Mouse (Mus musculus): ENCODE results near the gene Ncf4.
"Not testable (repeated sequence)": the region's sequence is repeated elsewhere in the genome, so short reads cannot be mapped to it uniquely, and the experiment has no call there.

Gene Ncf4

GRCm38 (mm10) chr15:78254751-78255150 is 10.2 kb downstream of the Ncf4 start:
- DNase-seq = no peak

DNA sequence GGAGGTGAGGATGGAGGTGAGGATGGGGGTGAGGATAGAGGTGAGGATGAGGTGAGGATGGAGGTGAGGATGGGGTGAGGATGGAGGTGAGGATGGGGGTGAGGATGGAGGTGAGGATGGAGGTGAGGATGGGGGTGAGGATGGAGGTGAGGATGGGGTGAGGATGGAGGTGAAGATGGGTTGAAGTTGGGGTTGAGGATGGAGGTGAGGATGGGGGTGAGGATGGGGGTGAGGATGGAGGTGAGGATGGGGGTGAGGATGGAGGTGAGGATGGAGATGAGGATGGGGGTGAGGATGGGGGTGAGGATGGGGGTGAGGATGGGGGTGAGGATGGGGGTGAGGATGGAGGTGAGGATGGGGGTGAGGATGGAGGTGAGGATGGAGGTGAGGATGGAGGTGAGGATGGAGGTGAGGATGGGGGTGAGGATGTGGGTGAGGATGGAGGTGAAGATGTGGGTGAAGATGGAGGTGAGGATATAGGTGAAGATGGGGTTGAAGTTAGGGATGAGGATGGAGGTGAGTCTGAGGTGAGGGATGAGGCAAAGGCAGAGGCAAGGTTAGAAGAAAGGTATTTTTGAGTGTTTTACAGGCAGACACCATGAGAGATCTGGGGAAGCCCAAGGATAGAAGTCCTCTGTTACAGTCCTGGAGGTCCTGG is 12.1 kb downstream of the Ncf4 start:
- DNase-seq = not testable (repeated sequence)

DNA sequence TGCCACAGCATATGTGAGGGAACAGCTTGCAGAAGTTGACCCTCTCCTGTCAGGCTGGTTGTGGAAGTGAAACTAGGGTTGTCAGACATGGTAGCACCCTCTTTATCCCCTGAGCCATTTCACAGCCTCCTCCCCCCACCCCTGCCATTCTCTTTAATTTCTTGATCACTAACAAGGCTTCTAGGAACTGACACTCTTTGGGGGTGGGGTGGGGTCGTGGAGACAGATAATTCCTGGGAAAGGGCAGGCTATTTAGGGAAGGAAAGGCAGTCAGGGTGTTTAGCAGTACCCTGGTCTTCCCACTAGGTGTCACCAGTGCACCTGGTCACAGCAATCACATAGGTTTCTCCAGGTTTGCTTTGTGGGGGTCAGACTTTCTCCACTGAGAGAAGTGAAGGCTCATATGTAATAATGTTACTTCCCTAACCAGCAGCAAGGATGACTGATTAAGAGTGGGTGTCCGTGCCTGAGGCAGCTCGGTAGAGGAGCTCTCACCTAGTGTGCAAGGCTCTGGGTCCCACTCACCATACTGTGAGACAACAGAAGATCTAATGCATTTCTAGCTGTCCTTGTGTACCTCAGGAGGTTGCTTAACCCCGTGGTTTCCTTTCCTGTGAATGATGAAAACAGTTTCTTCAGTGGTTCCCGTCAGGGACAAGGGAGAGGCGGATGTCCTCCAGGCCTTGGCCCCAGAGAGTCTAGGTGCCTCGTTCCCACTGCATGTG is 12.9 kb downstream of the Ncf4 start:
- DNase-seq = peak; percentile 24 to 33

DNA sequence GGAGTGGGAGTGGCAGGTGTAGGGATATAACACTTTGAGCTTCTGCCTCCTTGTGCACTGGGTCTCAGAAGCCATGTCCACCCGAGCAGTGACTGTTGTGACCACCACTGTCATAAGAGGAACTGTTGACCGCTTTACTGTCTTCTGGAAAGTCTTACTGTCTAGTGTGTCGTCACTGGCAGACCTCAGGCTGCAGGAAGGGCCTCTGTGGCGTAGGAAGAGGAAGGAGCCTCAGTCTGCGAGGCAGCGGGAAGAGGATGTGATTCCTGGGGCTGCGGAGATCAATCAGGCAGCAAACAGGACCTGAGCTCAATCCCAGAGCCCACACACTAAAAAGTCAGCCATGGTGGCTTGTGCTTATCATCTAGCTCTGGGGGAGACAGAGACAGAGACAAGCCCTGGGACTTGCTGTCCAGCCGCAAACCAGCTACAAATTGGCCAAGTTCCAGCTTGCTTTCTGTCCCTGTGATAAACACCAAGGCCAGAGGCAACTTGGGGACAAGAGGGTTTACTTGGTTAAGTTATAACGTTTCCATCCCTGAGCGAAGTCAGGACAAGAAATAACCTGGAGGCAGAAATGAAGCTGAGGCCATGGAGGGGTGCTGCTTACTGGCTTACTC is 13.8 kb downstream of the Ncf4 start:
- no peak for DNase-seq

- DNase-seq = no peak
Measured at GRCm38 (mm10) chr15:78260668-78261333, 16.2 kb downstream of the Ncf4 start.

DNA sequence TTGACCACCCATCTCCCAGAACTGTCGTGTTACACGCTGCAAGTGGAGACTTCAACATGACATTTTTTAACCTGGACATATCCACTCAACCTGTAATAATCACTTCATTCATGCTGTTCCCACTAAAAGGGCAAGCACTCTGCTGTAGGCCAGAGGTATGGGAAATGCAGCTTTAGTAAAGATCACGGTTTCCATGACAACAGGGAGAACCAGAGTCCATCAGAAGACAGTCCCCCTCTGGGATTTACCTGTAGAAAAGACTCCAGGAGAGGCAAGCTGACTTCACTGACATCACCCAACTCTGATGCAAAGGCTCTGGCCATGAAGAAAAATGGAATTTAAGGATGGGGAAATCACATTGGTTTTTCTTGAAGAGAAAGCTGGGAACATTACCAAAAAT is 18.7 kb downstream of the Ncf4 start:
- DNase-seq = no peak

- no peak for DNase-seq
Measured at GRCm38 (mm10) chr15:78267441-78267840, 22.8 kb downstream of the Ncf4 start.

DNA sequence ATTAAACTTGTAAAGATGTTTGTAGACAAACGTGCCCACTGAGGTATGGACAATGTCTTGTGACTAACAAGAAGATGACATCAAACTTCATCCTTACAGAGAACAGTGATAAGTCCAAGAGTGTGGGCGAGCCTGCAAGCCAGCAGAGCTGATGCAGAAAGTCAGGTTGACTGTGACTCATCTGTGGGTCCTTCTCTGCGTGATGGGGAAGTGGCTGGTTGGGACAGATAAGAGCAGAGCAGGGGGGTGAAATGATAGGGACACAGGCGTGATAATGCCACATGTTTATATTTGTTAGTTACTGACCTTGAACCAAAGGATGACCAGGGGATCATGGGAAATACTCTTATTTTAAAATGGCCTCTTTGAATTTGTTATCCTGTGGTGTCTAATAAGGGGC is 23.3 kb downstream of the Ncf4 start:
- DNase-seq = no peak

GRCm38 (mm10) chr15:78271208-78271607 is 26.6 kb downstream of the Ncf4 start:
- DNase-seq = no peak

DNA sequence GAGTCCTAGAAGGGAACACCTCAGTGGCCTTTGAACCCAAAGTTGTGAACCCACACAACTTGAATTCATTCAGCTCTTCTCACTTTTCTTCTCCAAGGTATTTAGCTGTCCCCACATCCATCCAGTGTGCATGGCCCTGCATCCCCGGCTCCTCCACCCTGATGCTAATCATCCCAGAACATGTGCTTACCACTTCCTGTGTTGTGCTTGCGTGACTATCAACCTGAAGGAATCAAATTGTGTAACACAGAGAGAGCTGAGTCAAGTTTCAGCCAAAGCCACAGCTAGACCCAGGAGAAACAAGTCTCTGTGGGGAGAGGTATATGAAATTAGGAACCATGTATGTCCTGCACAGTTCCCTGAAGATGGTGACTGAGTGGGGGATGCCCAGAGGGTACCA is 33.7 kb downstream of the Ncf4 start:
- DNase-seq = no peak

DNA sequence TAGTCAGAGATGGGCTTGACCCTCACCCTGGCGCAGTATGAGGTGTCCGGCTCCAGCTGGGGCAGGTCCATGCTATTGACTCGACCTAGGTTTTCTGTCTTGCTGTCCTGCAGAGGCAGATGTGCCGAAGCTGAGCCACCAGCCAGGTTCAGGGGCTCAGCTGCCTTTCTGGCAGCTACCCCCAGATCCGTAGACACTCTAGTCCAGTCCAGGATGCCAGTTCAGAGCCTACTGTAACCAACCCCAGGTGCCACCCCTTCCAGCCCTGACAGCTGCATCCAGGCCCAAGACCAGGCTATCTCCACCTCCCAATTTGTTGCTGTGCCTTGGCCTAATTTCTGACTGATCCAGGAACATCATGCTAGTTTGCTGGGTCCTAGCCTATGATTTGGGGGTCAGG is 43.3 kb downstream of the Ncf4 start:
- no peak for DNase-seq

DNA sequence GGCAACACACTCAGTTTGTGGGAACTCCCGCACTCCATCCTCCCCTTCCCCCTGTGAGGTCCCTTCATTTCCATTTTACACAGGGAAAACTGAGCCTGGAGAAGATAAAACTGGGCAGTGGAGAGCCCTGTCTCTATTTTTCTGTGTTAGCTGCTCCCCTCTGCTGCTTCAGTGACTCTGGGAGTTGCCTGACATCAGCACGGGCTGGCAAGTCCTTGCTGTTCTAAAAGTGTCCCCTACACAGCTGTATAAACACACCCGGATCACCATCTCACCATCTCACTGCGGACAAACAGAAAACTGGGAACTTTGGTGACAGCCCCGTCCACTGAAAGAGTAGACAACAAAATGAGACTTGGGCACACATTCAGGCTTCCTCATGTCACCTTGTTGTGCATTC is 45.2 kb downstream of the Ncf4 start:
- not testable (repeated sequence) for DNase-seq

GRCm38 (mm10) chr15:78293228-78293627 is 48.6 kb downstream of the Ncf4 start:
- DNase-seq = not testable (repeated sequence)

DNA sequence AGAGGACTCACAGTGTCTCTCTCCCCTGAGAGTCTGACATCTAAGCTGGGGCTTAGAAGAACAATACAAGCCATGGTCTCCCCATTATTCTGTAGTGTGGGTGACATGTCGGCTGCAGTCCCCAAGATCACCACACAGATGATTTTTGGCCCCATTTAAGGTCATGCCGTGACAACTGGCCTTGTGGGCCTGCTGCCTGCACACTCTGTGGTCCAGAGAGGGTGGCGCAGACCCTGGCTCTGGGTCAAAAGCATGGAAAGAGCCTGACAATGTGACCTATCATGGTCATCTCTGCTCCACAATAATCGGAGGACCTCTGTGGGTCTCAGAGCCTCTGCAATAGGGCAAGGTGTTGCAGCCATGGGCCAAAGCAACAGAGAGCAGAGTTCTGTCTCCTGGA is 49.1 kb downstream of the Ncf4 start:
- DNase-seq = no peak

DNA sequence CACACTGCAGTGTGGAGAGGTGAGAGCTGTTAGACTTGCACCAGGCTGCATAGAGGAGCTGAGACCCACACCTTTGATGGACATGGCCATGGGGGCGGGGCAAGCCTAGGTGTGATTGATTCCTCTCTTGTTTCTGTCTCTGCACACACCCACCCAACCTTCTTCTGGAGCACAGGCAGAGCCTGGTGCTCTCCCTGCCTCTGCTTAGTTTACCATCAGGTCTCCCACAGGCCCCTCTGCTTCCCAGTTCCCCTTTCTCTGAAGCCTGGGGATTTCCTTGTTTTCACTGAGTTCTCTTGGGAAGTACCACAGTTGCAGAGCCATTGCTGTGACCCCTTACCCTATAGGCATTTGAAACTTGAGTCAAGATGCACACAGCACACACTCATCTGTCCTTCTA is 54.0 kb downstream of the Ncf4 start:
- DNase-seq = no peak

DNA sequence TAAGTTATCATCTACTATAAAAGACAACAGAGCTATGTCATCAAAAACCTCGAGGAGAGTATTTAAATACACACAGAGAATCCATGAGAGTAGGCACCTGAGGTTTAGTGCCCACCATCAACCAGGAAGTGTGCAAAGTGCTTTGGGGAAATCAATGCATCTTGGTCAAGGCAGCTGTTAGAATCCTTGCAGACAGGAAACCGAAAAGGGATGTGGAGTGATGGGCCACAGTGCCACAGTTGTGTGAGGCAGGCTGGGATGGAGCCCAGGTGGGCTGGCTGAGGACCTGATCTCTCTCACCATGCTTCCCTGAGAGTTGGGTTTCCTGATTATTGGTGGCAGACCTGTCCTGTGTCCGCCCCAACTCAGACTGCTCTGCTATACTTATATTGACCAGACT is 55.0 kb downstream of the Ncf4 start:
- no peak for DNase-seq

- no peak for DNase-seq
Measured at GRCm38 (mm10) chr15:78300773-78301172, 56.2 kb downstream of the Ncf4 start.

- no peak for DNase-seq
Measured at GRCm38 (mm10) chr15:78302718-78303117, 58.1 kb downstream of the Ncf4 start.

- no peak for DNase-seq
Measured at GRCm38 (mm10) chr15:78303665-78304233, 59.1 kb downstream of the Ncf4 start.

DNA sequence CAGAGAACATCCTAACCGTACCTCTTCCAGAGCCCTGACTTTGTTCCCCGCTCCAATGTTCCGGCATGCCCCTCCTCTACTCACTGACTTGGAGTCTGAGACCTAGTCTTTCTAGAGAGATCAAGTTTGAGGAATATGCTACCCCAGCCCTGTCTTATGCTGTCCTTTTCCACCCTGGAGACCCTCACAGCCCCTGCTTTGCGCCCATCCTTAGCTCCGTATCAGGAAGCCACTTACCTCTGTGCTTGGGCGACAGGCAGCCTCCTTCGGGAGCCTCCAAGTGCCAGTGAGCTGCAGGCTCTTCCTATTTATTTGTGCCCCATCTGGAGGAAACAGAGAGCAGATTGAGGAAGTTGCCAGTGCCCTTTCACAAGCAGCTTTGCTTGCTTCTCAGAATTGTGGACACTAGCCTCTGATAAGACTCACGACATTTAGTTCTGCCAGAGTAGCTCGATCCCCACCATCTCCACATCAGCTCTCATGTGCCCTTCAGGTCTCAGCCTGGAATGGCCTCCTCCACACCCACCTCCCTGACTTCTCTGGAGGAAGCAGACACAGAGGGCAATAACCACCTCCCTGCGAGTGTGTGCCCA is 60.8 kb downstream of the Ncf4 start, which contains the start of gene Csf2rb2:
TSS of gene Csf2rb2 (minus strand) at position 381 of the 593 bp plus-strand sequence.
- DNase-seq = no peak

- no peak for DNase-seq
Measured at GRCm38 (mm10) chr15:78309865-78310264, 65.3 kb downstream of the Ncf4 start.

DNA sequence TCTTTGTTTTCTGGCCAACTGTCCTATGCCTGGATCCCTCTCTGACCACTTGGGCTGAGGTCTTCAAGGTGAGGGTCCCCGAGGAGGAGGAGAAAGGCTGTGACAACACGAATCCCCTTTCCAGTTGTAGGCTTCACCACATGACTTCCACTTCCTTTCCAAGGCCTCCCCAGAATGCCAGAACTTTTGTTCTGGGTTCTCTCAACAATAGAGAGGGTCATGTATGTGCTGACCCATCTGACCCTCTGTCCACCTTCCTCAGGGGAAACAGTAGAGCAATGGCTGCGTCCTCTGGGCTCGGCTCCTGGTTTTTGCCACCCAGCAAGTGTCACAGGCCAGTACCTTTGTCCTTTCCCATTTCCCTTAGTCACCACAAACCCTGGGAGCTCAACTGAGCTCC is 66.4 kb downstream of the Ncf4 start:
- DNase-seq = no peak
